Mouse (Mus musculus): ENCODE measurements around the gene Zfp579.

- TF ChIP-seq POLR2A (IDR thresholded peaks at IDR 0.05; ENCODE audit: control insufficient read depth in 1 of 2, insufficient read depth in 1 of 2, low read depth in 1 of 2, low read length in 2 of 2, poor library complexity in 1 of 2) (no peak), EP300 (IDR thresholded peaks at IDR 0.05; ENCODE audit: low read depth in 1 of 2, low read length in 2 of 2) (no peak), RCOR1 (IDR thresholded peaks at IDR 0.05; ENCODE audit: low read depth, low read length) (no peak), CTCF (IDR thresholded peaks at IDR 0.05 in 2 of 3, conservative IDR thresholded peaks at IDR 0.05 in 1 of 3; ENCODE audit: control insufficient read depth in 1 of 3, insufficient read depth in 1 of 3, low read depth in 2 of 3, low read length in 3 of 3, poor library complexity in 1 of 3, severe bottlenecking in 1 of 3) (no peak), GABPA (IDR thresholded peaks at IDR 0.05; ENCODE audit: low read depth, low read length) (no peak), USF1 (IDR thresholded peaks at IDR 0.05; ENCODE audit: low read depth, low read length) (no peak), ELF1 (IDR thresholded peaks at IDR 0.05; ENCODE audit: low read depth, low read length) (no peak), ZNF384 (IDR thresholded peaks at IDR 0.05; ENCODE audit: low read depth, low read length) (no peak), GATA1 (IDR thresholded peaks at IDR 0.05; ENCODE audit: low read depth, low read length) (no peak), TAL1 (IDR thresholded peaks at IDR 0.05; ENCODE audit: low read length) (no peak)
Observed at GRCm38 (mm10) chr7:4936832-4937231, 59.1 kb downstream of the Zfp579 start.

Data from MEL (cell line).